Mouse (Mus musculus) liver, embryonic 12.5 days (tissue): ENCODE data around the gene Ddx54. TPM values are rescaled to one million over a fixed set of nuclear protein-coding genes. Genes with fewer than 3 reads are reported as not detected.

Experiments
- ATAC-seq: fragments of 200-750 bp; cut with Nextera tagmentation; 2 replicates; pipeline ENCODE4 v1.8.0; 2017; ENCODE audit warnings: moderate number of reproducible peaks, mild to moderate bottlenecking, moderate library complexity
- H3K27ac ChIP-seq: fragments of 300-500 bp; sonication (generic); 2 replicates; pipeline ENCODE4 v1.5.1; 2016; ENCODE audit warnings: mild to moderate bottlenecking
- H3K27me3 ChIP-seq: fragments of 300-500 bp; sonication (generic); replicated peaks from 2 replicates; pipeline ENCODE4 v1.6.1; 2016; ENCODE audit warnings: mild to moderate bottlenecking, moderate library complexity
- H3K36me3 ChIP-seq: fragments of 300-500 bp; sonication (generic); 2 replicates; pipeline ENCODE4 v1.6.1; 2016; ENCODE audit warnings: mild to moderate bottlenecking, moderate library complexity
- H3K4me1 ChIP-seq: fragments of 300-500 bp; sonication (generic); 2 replicates; pipeline ENCODE4 v1.6.1; 2016
- H3K4me2 ChIP-seq: fragments of 300-500 bp; sonication (generic); 2 replicates; pipeline ENCODE4 v1.6.1; 2016; ENCODE audit warnings: mild to moderate bottlenecking, moderate library complexity
- H3K4me3 ChIP-seq: fragments of 300-500 bp; sonication (generic); 2 replicates; pipeline ENCODE4 v1.5.1; 2016; ENCODE audit warnings: mild to moderate bottlenecking, moderate library complexity
- H3K9ac ChIP-seq: fragments of 300-500 bp; sonication (generic); 2 replicates; pipeline ENCODE4 v1.6.1; 2016; ENCODE audit warnings: mild to moderate bottlenecking, moderate library complexity
- H3K9me3 ChIP-seq: fragments of 300-500 bp; sonication (generic); replicated peaks from 2 replicates; pipeline ENCODE4 v1.6.1; 2016; ENCODE audit warnings: mild to moderate bottlenecking, moderate library complexity
- WGBS: fragments of 180-500 bp; shearing (Covaris S2); methylation state at CpG from one replicate; pipeline ENCODE4 v1.1.7; 2016; ENCODE audit not compliant: insufficient replicate concordance; 5-methylcytosine and 5-hydroxymethylcytosine counted together
- polyA plus RNA-seq: library from polyadenylated mRNA; unstranded; fragments of >200 nt; fragmentation: Nextera tagmentation; extraction: Ambion mirVana; gene quantifications from 2 replicates; pipeline ENCODE4 v1.2.1, GENCODE M21; 2016

Gene Ddx54
- polyA plus RNA-seq, 1 experiment from 2014 or later: 36.3 TPM

DNA sequence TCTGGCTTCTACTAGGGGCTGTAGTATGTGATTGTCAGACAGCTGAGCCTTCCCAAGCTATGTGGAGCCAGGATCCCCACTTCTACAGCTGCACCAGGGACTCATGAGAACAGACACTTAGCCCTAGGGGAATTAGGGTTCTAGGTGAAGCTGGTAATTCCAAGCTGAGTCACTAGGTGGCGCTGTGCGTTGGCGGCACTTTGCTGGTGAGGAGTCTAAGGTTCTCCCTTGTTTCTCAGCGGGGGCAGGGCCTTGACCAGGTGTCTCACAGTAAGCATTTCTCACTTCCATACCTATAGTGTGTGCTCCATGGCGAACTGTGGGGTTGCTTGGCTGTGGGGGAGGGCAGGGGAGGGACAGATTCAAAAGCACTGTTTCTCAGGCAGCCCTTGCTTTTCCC, 6.7 kb downstream of the Ddx54 start:
- no peak overlapping the region for H3K4me2 ChIP-seq
- peaks cover 6% of the 10 kb centered on the region for H3K4me1 ChIP-seq
- H3K27me3 ChIP-seq: no peaks in the 10 kb centered on the region
- no peak for ATAC-seq
- no peak overlapping the region for H3K9ac ChIP-seq
- WGBS: 15% methylated on average over 5 of the region's 5 CpGs
- H3K4me3 ChIP-seq: no peak overlapping the region
- H3K9me3 ChIP-seq: 0 out of 2 replicates have a peak, but pooled peaks cover 5% of the 10 kb centered on the region
- no peak overlapping the region for H3K27ac ChIP-seq
- peaks cover 95% of the 10 kb centered on the region for H3K36me3 ChIP-seq

DNA sequence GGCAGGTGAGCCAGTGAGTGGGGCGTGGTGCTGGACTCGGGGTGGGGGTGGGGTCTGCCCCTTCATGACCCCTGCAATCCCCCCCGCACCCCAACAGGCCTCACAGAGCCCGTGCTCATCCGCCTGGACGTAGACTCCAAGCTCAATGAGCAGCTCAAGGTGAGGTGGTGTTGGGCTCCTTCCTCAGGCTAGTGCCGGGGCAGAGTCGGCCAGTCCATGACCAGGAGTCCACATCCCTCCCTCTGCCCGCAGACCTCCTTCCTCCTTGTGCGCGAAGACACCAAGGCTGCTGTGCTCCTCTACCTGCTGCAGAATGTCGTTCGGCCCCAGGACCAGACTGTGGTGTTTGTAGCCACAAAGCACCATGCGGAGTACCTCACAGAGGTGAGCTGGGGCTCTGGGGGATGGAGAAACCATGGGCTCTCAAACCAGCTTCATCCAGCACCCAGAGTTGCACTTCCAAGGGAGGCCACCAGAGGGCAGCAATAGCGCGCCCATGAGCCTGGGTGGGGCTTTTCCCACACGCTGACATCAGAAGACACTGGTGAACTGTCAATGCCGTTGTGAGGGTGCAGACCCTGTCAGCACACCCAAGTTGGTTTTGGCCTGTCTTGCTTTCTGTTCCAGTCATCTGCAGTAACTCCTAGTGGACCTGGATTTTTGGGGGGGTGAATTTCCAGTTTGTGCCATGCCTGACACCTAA, 8.0 kb downstream of the Ddx54 start:
- Histone ChIP-seq H3K27me3 (no peaks in the 10 kb centered on the region), H3K4me1 (no peaks in the 10 kb centered on the region), H3K9ac (no peak overlapping the region), H3K9me3 (0 out of 2 replicates have a peak, but pooled peaks cover 5% of the 10 kb centered on the region), H3K4me2 (no peak overlapping the region), H3K36me3 (peaks cover 100% of the 10 kb centered on the region), H3K4me3 (no peak overlapping the region), H3K27ac (no peak overlapping the region)
- WGBS: 66% methylated on average over 18 of the region's 18 CpGs
- peak; percentile 33; the same call in 1 of the 2 replicates for ATAC-seq

DNA sequence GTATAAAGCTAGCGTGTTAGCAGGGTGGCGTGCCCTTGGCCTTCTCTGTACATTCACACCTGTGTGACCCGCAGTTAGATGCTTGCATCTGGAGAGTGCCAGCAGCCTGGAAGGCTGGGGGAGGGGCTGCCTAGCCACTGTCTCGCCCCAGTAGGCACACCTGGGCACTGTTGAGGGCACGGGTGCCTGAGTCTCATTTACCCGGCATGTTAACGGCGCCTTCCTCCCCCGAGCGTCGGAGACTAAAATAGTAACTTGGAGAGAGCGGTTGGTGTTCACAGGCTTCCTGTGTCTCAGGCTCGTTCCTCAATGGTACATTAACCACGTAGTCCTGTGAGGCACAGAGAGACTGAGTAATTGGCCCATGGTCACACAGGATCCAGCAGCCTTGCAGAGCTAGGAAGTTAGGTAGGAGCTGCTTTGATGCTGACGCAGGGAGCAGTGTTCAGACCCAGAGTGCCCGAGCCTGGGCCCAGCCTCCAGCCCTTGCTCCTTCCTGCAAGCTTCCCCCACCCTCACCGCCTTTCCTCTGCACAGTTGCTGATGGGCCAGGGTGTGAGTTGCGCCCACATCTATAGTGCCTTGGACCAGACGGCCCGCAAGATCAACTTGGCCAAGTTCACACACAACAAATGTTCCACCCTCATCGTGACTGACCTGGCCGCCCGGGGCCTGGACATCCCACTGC, 8.7 kb downstream of the Ddx54 start:
- no peak overlapping the region for H3K4me3 ChIP-seq
- no peaks in the 10 kb centered on the region for H3K9me3 ChIP-seq
- H3K4me1 ChIP-seq: peaks cover 3% of the 10 kb centered on the region; the same call in 1 of the 2 replicates
- no peak for ATAC-seq
- H3K27ac ChIP-seq: no peak overlapping the region
- H3K36me3 ChIP-seq: peaks cover 100% of the 10 kb centered on the region
- H3K27me3 ChIP-seq: no peaks in the 10 kb centered on the region
- no peak overlapping the region for H3K4me2 ChIP-seq
- H3K9ac ChIP-seq: no peak overlapping the region
- WGBS: 83% methylated on average over 23 of the region's 23 CpGs

DNA sequence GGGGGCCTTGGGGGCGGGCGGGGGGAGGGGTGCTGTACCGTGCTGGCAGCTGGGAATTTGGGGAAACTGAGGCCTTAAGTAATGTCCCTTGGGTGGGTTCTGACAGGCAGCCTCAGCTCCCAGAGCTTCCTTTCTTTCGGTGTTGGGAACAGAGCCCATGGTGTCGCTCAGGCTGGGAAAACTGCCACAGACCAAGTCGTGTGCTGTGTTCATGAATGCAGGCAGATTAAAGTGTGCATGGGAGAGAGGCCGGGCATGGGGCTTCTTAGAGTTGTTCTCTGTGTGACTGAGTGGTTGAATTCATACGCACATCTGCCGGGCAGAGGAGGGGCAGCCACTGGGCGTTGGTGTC, 9.3 kb downstream of the Ddx54 start:
- Histone ChIP-seq H3K9me3 (no peaks in the 10 kb centered on the region), H3K36me3 (peaks cover 100% of the 10 kb centered on the region), H3K4me1 (peaks cover 6% of the 10 kb centered on the region; the same call in 1 of the 2 replicates), H3K27me3 (no peaks in the 10 kb centered on the region), H3K4me2 (no peak overlapping the region), H3K9ac (no peak overlapping the region), H3K27ac (no peak overlapping the region), H3K4me3 (no peak overlapping the region)
- WGBS: 88% methylated on average over 10 of the region's 10 CpGs
- no peak for ATAC-seq

DNA sequence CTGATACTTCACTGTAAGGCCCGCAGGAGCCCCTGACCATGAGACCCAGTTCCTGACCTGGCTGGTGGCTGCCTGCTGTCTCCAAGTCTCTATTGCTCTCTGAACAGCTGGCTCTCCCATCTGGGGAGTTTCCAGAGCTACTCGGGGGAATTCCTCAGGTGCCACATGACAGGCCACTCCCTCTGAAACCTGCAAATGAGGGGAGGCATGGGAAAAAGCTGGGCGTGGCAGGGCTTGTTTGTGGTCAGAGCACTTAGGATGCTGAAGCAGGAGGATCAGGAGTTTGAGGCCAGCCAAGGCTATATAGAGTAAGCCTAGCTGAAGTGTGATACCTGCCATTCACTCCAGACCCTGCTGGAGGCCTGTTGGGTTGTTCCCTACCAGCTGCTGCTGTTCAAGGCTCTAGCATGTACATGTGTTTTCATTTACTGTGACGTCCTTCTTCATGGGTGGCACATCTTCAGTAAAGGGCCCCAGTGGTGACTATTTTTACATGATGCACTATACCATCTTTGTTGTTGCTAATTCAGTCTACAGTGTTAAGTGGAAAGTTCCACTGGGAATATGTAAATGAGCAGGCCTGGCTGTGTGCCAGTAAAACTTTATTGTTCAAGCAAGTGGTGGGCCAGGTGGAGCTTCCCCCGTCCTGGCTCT, 9.8 kb downstream of the Ddx54 start:
- Histone ChIP-seq H3K36me3 (peaks cover 100% of the 10 kb centered on the region), H3K27ac (no peak overlapping the region), H3K9ac (no peak overlapping the region), H3K4me3 (no peak overlapping the region), H3K27me3 (no peaks in the 10 kb centered on the region), H3K9me3 (no peaks in the 10 kb centered on the region), H3K4me1 (peaks cover 6% of the 10 kb centered on the region; the same call in 1 of the 2 replicates), H3K4me2 (no peak overlapping the region)
- WGBS: 84% methylated on average over 5 of the region's 5 CpGs
- ATAC-seq: no peak

DNA sequence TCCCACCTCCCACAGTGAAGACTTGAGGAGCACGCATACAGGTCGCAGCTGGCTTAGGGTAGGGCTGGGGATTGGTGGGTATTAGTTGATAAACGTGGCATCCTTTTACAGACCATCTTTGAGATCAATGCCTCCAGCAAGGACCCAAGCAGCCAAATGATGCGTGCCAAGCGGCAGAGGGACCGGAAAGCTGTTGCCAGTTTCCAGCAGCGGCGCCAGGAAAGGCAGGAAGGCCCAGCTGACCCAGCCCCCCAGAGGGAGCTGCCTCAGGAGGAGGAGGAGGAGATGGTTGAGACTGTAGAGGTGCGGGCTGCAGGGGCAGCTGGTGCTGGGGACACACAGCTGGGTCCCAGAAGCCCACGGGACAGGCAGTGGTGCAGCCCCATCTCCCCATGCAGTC, 11.9 kb downstream of the Ddx54 start:
- Histone ChIP-seq H3K4me1 (peaks cover 12% of the 10 kb centered on the region; the same call in 1 of the 2 replicates), H3K9me3 (no peaks in the 10 kb centered on the region), H3K27ac (no peak overlapping the region), H3K4me3 (no peak overlapping the region), H3K27me3 (peaks cover 5% of the 10 kb centered on the region; the same call in 1 of the 2 replicates), H3K9ac (no peak overlapping the region), H3K36me3 (peaks cover 88% of the 10 kb centered on the region), H3K4me2 (no peak overlapping the region)
- ATAC-seq: no peak
- 87% methylated on average over 10 of the region's 10 CpGs for WGBS

DNA sequence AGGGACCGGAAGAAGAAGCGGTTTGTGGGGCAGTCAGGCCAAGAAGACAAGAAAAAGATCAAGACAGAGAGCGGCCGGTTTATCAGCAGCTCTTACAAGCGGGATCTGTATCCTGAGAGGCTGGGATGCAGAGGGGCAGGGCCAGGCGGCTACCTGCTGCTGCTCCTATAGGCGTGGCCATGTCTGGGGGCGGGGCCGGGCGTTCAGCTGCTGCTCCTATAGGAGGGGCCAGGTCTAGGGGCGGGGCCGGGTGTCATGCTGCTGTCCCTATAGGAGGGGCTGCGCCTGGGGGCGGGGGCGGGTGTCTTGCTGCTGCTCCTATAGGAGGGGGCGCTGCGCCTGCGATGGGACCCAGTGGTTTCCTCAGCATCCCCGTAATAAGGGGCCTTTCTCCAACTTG, 13.9 kb downstream of the Ddx54 start:
- Histone ChIP-seq H3K4me3 (no peak overlapping the region), H3K9me3 (no peaks in the 10 kb centered on the region), H3K27me3 (peaks cover 25% of the 10 kb centered on the region), H3K9ac (no peak overlapping the region), H3K4me2 (no peak overlapping the region), H3K36me3 (peaks cover 68% of the 10 kb centered on the region), H3K4me1 (peaks cover 15% of the 10 kb centered on the region; the same call in 1 of the 2 replicates), H3K27ac (no peak overlapping the region)
- 54% methylated on average over 19 of the region's 19 CpGs for WGBS
- ATAC-seq: peak; percentile 72

DNA sequence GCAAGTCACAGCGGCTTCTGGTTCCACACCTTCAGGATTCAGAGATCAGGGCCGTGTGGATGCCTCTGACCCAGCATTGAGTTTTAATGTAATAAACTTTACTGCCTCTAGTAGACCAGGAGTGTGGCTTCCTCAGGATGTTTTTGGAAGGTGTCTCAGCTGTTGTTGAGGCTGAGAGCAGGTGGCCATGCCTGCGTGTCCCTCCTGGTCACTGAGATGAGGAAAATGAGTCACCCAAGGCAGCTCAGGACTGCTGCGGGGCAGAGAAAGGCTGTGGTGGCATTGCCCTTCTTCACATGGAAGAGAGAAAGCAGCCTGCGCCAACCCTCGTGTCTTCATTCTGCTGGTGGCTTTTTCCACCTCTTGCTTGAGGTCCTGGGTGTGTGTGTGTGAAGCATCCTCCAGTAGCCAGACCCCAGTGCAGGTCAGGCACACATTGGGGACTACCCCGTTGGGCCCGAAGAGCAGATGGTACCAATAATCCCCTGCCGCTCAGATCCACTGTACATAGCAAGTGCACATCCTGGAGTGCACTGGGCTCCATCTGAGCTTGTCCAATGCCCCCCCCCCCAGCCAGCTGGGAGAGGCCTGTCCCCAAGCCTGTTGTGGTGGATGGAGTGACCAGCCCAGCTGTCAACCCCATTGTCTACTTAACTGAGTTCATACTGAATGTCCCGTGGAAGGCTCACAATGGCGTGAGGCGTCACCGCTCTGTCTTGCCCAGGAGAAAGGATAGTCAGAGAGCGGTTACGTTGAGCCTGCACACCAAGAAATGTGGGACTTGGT, 15.2 kb downstream of the Ddx54 start:
- Histone ChIP-seq H3K4me1 (peaks cover 15% of the 10 kb centered on the region; the same call in 1 of the 2 replicates), H3K4me3 (no peak overlapping the region), H3K27me3 (peaks cover 37% of the 10 kb centered on the region), H3K9me3 (peaks cover 10% of the 10 kb centered on the region; the same call in 1 of the 2 replicates), H3K27ac (no peak overlapping the region), H3K4me2 (no peak overlapping the region), H3K36me3 (peaks cover 55% of the 10 kb centered on the region), H3K9ac (no peak overlapping the region)
- WGBS: 85% methylated on average over 15 of the region's 15 CpGs
- ATAC-seq: no peak

DNA sequence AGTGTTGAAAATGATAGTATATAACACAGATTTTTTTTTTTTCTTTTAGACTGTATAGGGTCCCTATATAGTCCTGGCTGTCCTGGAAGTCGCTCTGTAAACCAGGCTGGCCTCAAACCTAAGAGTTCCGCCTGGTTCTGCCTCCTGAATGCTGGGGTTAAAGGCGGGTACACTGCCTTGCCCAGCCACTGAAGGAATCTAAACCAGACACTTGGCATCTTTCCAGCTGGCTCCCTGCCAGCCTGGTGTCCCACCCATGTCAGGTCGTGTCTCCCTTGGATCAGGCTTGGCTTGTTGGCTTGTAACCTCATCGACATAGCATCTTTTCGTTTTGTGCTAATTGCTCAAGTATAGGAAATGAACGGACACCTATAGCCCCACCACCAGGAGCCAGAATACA, 16.1 kb downstream of the Ddx54 start:
- peaks cover 10% of the 10 kb centered on the region; the same call in 1 of the 2 replicates for H3K9me3 ChIP-seq
- no peak overlapping the region for H3K4me2 ChIP-seq
- no peak for ATAC-seq
- H3K36me3 ChIP-seq: peaks cover 46% of the 10 kb centered on the region
- peaks cover 15% of the 10 kb centered on the region; the same call in 1 of the 2 replicates for H3K4me1 ChIP-seq
- no peak overlapping the region for H3K9ac ChIP-seq
- 74% methylated on average over 7 of the region's 7 CpGs for WGBS
- no peak overlapping the region for H3K27ac ChIP-seq
- H3K4me3 ChIP-seq: no peak overlapping the region
- peaks cover 39% of the 10 kb centered on the region for H3K27me3 ChIP-seq

DNA sequence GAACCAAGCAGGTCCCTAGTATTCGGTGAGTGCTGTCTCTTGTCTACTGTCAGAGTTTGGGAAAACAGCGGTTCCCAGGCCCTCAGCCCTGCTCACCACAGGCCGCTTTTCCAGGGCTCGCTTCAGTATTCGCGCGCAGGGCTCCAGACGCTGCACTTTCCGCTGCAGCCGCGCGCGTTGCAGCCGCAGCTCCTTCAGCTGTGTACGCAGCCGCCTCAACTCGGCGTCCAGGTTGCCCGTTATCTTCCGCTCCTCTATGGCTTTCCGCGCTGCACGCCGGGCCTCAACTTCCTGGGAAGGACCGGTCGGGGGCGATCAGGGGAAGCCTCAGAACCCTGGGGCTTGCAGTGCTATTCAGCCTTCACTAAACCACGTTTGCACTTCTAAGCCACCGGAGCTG, 18.6 kb downstream of the Ddx54 start:
- H3K4me3 ChIP-seq: peak overlapping the region; percentile 11; the same call in 1 of the 2 replicates
- 11% methylated on average over 29 of the region's 29 CpGs for WGBS

DNA sequence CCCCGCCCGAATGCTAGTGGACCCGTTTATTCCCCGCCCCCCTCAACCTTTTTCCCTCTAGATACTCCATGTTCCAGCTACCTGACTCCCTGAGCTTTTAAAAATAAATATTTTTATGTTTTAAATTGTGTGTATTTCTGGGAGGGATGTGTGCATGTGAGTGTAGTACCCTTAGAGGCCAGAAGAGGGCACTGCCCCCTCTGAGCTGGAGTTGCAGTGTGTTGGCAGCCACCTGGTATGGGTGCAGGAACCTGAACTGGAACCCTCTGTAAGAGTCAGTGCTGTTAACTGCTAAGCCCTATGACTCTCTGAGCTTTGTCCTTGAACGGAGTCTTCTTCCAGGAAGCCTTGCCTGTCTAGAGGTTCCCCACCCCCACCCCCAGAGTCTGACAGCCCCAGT, 19.4 kb downstream of the Ddx54 start:
- ATAC-seq: no peak
- H3K27me3 ChIP-seq: peaks cover 51% of the 10 kb centered on the region
- H3K27ac ChIP-seq: no peak overlapping the region
- no peak overlapping the region for H3K4me3 ChIP-seq
- peaks cover 9% of the 10 kb centered on the region; the same call in 1 of the 2 replicates for H3K4me1 ChIP-seq
- WGBS: 73% methylated on average over 5 of the region's 5 CpGs
- H3K9me3 ChIP-seq: peaks cover 10% of the 10 kb centered on the region; the same call in 1 of the 2 replicates
- H3K9ac ChIP-seq: no peak overlapping the region
- H3K4me2 ChIP-seq: no peak overlapping the region
- H3K36me3 ChIP-seq: peaks cover 13% of the 10 kb centered on the region

More for the DNA sequence above, 18.6 kb downstream of the Ddx54 start:
- no peak for ATAC-seq
- Histone ChIP-seq H3K27ac (no peak overlapping the region), H3K9me3 (peaks cover 10% of the 10 kb centered on the region; the same call in 1 of the 2 replicates), H3K4me1 (peaks cover 13% of the 10 kb centered on the region; the same call in 1 of the 2 replicates), H3K4me2 (peak overlapping the region; percentile 31), H3K27me3 (peaks cover 51% of the 10 kb centered on the region), H3K36me3 (peaks cover 21% of the 10 kb centered on the region), H3K9ac (no peak overlapping the region)
